Mouse (Mus musculus): ENCODE results near the gene Rsph14. TPM values are rescaled to one million over a fixed set of nuclear protein-coding genes. Genes with fewer than 3 reads are reported as not detected.
A peak's percentile ranks its signal among the peaks of the same experiment; 100 is the strongest.

The Rsph14 gene
- polyA plus RNA-seq (2015; fragmentation: Nextera tagmentation; extraction: Ambion mirVana): not detected in 2 replicates

GRCm38 (mm10) chr10:75032395-75032794, at the start of gene Rsph14:
Gene Rsph14, minus strand, starts transcription at chr10:75032586.
- Histone ChIP-seq H3K9me3 (replicated peaks; ENCODE audit: control insufficient read depth, low read length) (no peaks in the 10 kb centered on the region), H3K4me2 (ENCODE audit: low read depth, low read length) (no peak within 1 kb of the TSS), H3K9ac (ENCODE audit: low read length) (no peak within 1 kb of the TSS), H3K4me1 (ENCODE audit: control insufficient read depth, insufficient read depth, low read length) (peaks cover 6% of the 10 kb centered on the region), H3K4me3 (replicated peaks; ENCODE audit: low read length) (no peak within 1 kb of the TSS), H3K36me3 (ENCODE audit: control insufficient read depth, insufficient read depth, low read length) (no peaks in the 10 kb centered on the region), H3K27me3 (ENCODE audit: control insufficient read depth, insufficient read depth, low read length) (no peaks in the 10 kb centered on the region), H3K27ac (ENCODE audit: low read length) (no peak within 1 kb of the TSS)
- 33% methylated on average over 10 of the region's 10 CpGs for WGBS
- ATAC-seq (ENCODE audit: insufficient read depth, low FRiP score): no peak

- H3K4me2 ChIP-seq (ENCODE audit: low read depth, low read length): no peak overlapping the region
- no peak overlapping the region for H3K4me3 ChIP-seq (replicated peaks; ENCODE audit: low read length)
- no peaks in the 10 kb centered on the region for H3K9me3 ChIP-seq (replicated peaks; ENCODE audit: control insufficient read depth, low read length)
- no peak for ATAC-seq (ENCODE audit: insufficient read depth, low FRiP score)
- no peak overlapping the region for H3K27ac ChIP-seq (ENCODE audit: low read length)
- H3K27me3 ChIP-seq (ENCODE audit: control insufficient read depth, insufficient read depth, low read length): no peaks in the 10 kb centered on the region
- WGBS: 67% methylated on average over 14 of the region's 14 CpGs
- H3K36me3 ChIP-seq (ENCODE audit: control insufficient read depth, insufficient read depth, low read length): no peaks in the 10 kb centered on the region
- no peaks in the 10 kb centered on the region for H3K4me1 ChIP-seq (ENCODE audit: control insufficient read depth, insufficient read depth, low read length)
- H3K9ac ChIP-seq (ENCODE audit: low read length): no peak overlapping the region
Observed at GRCm38 (mm10) chr10:75078174-75079128, 46.1 kb upstream of the Rsph14 start.

DNA sequence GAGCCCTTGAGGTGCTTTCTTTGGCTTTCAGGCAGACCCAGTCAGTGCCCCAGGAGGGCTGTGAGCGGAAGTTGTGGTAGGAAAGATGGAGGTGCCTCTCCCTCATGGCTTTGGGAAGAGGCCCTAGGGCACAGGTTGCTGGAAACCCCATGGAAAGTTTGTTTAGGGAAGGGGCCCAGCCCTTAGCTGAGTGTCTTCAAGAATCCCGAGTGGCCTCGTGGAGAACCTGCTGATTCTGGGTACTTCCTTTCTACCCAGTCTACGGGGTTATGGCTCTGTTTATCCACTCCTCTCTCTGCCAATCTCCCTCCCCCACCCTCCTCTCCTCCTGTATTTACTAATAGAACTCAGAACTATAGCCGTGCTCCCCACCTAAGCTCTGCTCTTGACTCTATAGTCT, 43.3 kb upstream of the Rsph14 start:
- Histone ChIP-seq H3K4me3 (replicated peaks; ENCODE audit: low read length) (no peak overlapping the region), H3K9ac (ENCODE audit: low read length) (no peak overlapping the region), H3K36me3 (ENCODE audit: control insufficient read depth, insufficient read depth, low read length) (no peaks in the 10 kb centered on the region), H3K4me1 (ENCODE audit: control insufficient read depth, insufficient read depth, low read length) (peaks cover 4% of the 10 kb centered on the region; the same call in 1 of the 2 replicates), H3K9me3 (replicated peaks; ENCODE audit: control insufficient read depth, low read length) (no peaks in the 10 kb centered on the region), H3K27ac (ENCODE audit: low read length) (no peak overlapping the region), H3K4me2 (ENCODE audit: low read depth, low read length) (no peak overlapping the region), H3K27me3 (ENCODE audit: control insufficient read depth, insufficient read depth, low read length) (no peaks in the 10 kb centered on the region)
- WGBS: 51% methylated on average over 5 of the region's 5 CpGs
- no peak for ATAC-seq (ENCODE audit: insufficient read depth, low FRiP score)

DNA sequence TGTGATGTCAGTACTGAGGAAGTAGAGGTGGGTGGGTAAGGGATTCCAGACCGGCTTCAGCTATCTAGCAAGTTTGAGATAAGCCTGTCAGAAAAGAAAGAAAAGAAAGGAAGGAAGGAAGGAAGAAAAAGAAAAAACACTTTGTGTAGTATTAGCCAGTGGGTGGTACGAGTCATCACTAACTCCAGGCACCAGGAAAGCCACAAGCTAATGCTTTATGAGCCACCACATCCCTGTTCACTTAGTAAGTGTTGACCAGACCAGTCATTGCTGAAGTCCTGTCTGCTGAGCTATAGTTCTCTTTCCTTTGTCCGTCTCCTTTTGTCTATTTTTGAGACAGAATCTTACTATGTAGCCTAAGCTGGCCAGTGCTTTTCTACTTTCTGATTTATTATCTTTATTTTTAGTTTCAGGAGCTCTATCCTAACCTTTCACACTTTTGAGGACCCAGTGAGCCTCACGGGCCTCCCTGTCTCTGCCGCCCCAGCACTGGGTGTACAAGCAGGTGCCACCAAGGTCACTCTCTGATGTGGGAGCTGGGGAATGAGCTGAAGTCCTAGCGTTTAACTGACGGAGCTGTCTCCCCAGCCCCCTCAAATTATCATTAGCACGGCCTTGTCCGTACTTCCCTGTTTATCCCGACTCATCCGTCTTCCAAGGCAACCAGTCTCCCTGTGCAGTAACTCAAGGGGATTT, 38.0 kb upstream of the Rsph14 start:
- WGBS: 36% methylated on average over 11 of the region's 11 CpGs
- Histone ChIP-seq H3K4me1 (ENCODE audit: control insufficient read depth, insufficient read depth, low read length) (peaks cover 32% of the 10 kb centered on the region), H3K9ac (ENCODE audit: low read length) (no peak overlapping the region), H3K4me2 (ENCODE audit: low read depth, low read length) (no peak overlapping the region), H3K27ac (ENCODE audit: low read length) (no peak overlapping the region), H3K9me3 (replicated peaks; ENCODE audit: control insufficient read depth, low read length) (no peaks in the 10 kb centered on the region), H3K36me3 (ENCODE audit: control insufficient read depth, insufficient read depth, low read length) (no peaks in the 10 kb centered on the region), H3K4me3 (replicated peaks; ENCODE audit: low read length) (no peak overlapping the region), H3K27me3 (ENCODE audit: control insufficient read depth, insufficient read depth, low read length) (no peaks in the 10 kb centered on the region)
- no peak for ATAC-seq (ENCODE audit: insufficient read depth, low FRiP score)

DNA sequence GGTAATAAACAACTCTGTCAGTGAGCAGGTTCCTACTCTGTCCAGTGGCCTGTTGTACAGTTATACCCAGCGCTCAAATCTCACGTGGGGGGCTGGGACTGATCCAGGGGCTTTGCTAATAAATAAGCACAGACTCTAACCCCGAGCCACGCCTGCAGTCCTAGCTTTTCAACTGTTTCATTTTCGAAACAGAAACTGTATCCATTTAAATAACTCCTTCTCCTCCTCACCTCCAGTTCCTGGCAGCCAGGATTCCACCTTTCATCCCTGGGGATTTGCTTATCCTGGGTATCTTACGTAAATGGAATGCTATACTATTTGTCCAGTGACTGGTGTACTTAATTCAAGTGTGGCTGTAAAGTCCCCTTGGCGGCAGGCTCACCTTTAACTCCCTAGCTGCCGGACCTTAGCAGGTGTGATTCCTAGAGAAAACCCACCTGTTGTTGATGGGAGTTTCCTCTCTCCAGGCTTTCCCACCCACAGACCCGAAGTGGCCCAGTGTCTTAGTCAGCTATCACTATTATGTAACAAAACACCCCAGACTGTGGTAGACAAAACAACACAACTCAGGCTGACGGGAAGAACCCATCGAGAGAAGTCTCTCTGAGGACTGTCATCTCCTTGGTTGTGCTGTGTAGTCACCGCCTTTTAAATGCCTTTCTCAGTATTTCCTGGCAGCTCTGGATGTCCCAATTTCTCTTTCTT, 36.4 kb upstream of the Rsph14 start:
- H3K27me3 ChIP-seq (ENCODE audit: control insufficient read depth, insufficient read depth, low read length): no peaks in the 10 kb centered on the region
- ATAC-seq (ENCODE audit: insufficient read depth, low FRiP score): no peak
- H3K4me2 ChIP-seq (ENCODE audit: low read depth, low read length): peak overlapping the region; percentile 20; the same call in 1 of the 2 replicates
- 31% methylated on average over 12 of the region's 12 CpGs for WGBS
- H3K9me3 ChIP-seq (replicated peaks; ENCODE audit: control insufficient read depth, low read length): no peaks in the 10 kb centered on the region
- no peaks in the 10 kb centered on the region for H3K36me3 ChIP-seq (ENCODE audit: control insufficient read depth, insufficient read depth, low read length)
- peaks cover 38% of the 10 kb centered on the region for H3K4me1 ChIP-seq (ENCODE audit: control insufficient read depth, insufficient read depth, low read length)
- no peak overlapping the region for H3K4me3 ChIP-seq (replicated peaks; ENCODE audit: low read length)
- H3K27ac ChIP-seq (ENCODE audit: low read length): no peak overlapping the region
- no peak overlapping the region for H3K9ac ChIP-seq (ENCODE audit: low read length)

GRCm38 (mm10) chr10:75068086-75068485, 35.7 kb upstream of the Rsph14 start:
- Histone ChIP-seq H3K4me1 (ENCODE audit: control insufficient read depth, insufficient read depth, low read length) (peaks cover 45% of the 10 kb centered on the region), H3K4me2 (ENCODE audit: low read depth, low read length) (no peak overlapping the region), H3K36me3 (ENCODE audit: control insufficient read depth, insufficient read depth, low read length) (no peaks in the 10 kb centered on the region), H3K9ac (ENCODE audit: low read length) (no peak overlapping the region; the same call in 1 of the 2 replicates), H3K27ac (ENCODE audit: low read length) (no peak overlapping the region), H3K4me3 (replicated peaks; ENCODE audit: low read length) (no peak overlapping the region), H3K27me3 (ENCODE audit: control insufficient read depth, insufficient read depth, low read length) (no peaks in the 10 kb centered on the region), H3K9me3 (replicated peaks; ENCODE audit: control insufficient read depth, low read length) (no peaks in the 10 kb centered on the region)
- 28% methylated on average over 2 of the region's 2 CpGs for WGBS
- no peak for ATAC-seq (ENCODE audit: insufficient read depth, low FRiP score)

GRCm38 (mm10) chr10:75067446-75067845, 35.1 kb upstream of the Rsph14 start:
- Histone ChIP-seq H3K4me2 (ENCODE audit: low read depth, low read length) (no peak overlapping the region), H3K27ac (ENCODE audit: low read length) (no peak overlapping the region), H3K9me3 (replicated peaks; ENCODE audit: control insufficient read depth, low read length) (no peaks in the 10 kb centered on the region), H3K36me3 (ENCODE audit: control insufficient read depth, insufficient read depth, low read length) (no peaks in the 10 kb centered on the region), H3K4me1 (ENCODE audit: control insufficient read depth, insufficient read depth, low read length) (peaks cover 52% of the 10 kb centered on the region), H3K9ac (ENCODE audit: low read length) (no peak overlapping the region), H3K27me3 (ENCODE audit: control insufficient read depth, insufficient read depth, low read length) (no peaks in the 10 kb centered on the region), H3K4me3 (replicated peaks; ENCODE audit: low read length) (no peak overlapping the region)
- no peak for ATAC-seq (ENCODE audit: insufficient read depth, low FRiP score)

DNA sequence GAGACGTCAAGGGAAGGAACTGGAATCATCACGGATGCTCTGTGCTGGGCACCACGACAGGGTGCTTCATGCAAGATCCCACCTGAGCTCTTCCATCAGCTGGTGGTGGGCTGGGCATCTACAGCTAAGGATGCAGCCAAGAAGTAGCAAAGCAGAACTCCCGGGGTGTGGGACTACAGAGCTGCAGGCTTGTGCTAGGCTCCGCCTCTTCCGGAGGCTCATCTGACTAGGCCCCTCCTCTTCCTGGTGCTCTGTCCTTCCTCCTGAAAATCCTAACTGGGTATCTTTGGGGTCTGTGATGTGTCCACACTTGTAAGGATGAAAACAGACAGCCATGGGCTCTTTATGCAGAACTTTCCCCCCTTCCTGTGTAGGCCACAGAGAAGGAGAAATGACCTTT, 33.3 kb upstream of the Rsph14 start:
- peaks cover 61% of the 10 kb centered on the region for H3K4me1 ChIP-seq (ENCODE audit: control insufficient read depth, insufficient read depth, low read length)

More for the DNA sequence above, 33.3 kb upstream of the Rsph14 start:
- no peak; the same call in 1 of the 2 replicates for ATAC-seq (ENCODE audit: insufficient read depth, low FRiP score)
- Histone ChIP-seq H3K27me3 (ENCODE audit: control insufficient read depth, insufficient read depth, low read length) (no peaks in the 10 kb centered on the region), H3K4me3 (replicated peaks; ENCODE audit: low read length) (no peak overlapping the region), H3K36me3 (ENCODE audit: control insufficient read depth, insufficient read depth, low read length) (no peaks in the 10 kb centered on the region), H3K27ac (ENCODE audit: low read length) (no peak overlapping the region), H3K9me3 (replicated peaks; ENCODE audit: control insufficient read depth, low read length) (no peaks in the 10 kb centered on the region), H3K4me2 (ENCODE audit: low read depth, low read length) (no peak overlapping the region), H3K9ac (ENCODE audit: low read length) (no peak overlapping the region)
- 76% methylated on average over 6 of the region's 6 CpGs for WGBS

Data from stomach, embryonic 16.5 days (tissue).